Mouse (Mus musculus): ENCODE measurements around the gene Olfr1253. TPM values are rescaled to one million over a fixed set of nuclear protein-coding genes. Genes with fewer than 3 reads are reported as not detected.

The Olfr1253 gene
- polyA plus RNA-seq (2017; shearing (Covaris generic)): not detected

DNA sequence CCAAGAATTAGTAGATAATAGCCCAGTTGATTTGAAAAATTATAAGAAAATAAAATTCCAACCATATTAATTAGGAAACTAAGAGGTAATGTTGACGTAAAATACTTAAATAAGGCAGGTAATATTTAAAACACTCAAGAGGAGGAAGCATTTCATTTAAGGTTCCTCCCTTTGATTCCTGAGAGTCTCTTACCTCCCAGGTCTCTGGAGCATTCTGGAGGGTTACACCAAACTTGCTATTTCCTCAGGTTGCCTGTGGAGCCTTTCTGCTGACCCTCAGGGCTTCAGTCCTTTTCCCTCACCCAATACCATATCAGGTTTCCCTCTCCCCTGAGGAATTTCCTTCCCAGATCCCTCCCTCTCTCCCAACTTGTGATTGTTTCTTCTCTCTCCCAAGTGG, at the start of gene Olfr1253:
TSS of gene Olfr1253 (minus strand) at position 101 of the 400 bp plus-strand sequence.

DNA sequence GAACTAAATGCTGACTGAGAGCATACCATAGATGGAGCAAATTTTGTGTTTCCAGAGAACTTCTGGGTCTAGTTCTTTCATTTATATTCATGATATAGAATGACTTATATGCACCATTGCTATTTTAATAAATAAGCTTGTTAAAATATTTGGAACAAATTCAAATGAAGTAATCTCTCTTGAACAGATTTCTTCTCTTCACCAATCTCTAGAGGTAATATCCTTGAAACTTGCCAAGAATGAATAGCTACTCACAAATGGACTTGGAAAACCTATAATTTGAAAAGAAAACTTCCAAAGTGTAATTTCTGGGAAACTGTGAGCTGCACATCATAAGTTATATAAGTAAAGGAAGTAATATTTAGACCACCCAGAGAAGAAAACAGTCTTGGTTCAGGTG, 36.6 kb upstream of the Olfr1253 start, which contains the start of gene Olfr1254:
TSS of gene Olfr1254 (minus strand) at position 101 of the 400 bp plus-strand sequence.

DNA sequence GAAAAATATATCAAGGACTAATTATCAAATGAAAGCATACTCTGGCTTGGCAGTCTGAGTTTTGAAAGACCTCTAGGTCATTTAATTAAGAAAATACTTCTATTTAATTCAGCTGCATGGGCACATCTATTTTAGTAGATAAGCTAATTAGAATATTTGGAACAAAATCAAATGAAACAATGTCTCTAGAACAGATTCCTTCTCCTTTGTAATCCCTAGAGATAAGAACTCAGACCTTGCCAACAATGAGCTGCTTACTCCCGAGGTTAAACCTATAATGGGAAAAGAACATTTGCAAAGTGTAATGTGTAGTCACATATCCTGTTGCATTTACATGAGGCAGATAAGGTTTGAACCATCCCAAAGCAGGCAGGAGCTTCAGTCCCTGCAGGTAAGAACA, 32.0 kb downstream of the Olfr1253 start, which contains the start of gene Olfr1252:
TSS of gene Olfr1252 (minus strand) at position 101 of the 400 bp plus-strand sequence.

Other genes with a start within 250 kb of the Olfr1253 start
- gene Olfr1243, start 225.6 kb downstream of the Olfr1253 start, polyA plus RNA-seq (2017; shearing (Covaris generic)): not detected
- not detected for gene Olfr1245, start 178.6 kb downstream of the Olfr1253 start, polyA plus RNA-seq (2017; shearing (Covaris generic))
- not detected for gene Olfr1246, start 163.9 kb downstream of the Olfr1253 start, polyA plus RNA-seq (2017; shearing (Covaris generic))
- not detected for gene Olfr1247, start 143.0 kb downstream of the Olfr1253 start, polyA plus RNA-seq (2017; shearing (Covaris generic))
- not detected for gene Olfr1248, start 138.8 kb downstream of the Olfr1253 start, polyA plus RNA-seq (2017; shearing (Covaris generic))
- gene Olfr1249, start 122.1 kb downstream of the Olfr1253 start, polyA plus RNA-seq (2017; shearing (Covaris generic)): not detected
- not detected for gene Olfr1250, start 95.6 kb downstream of the Olfr1253 start, polyA plus RNA-seq (2017; shearing (Covaris generic))
- not detected for gene Olfr1251, start 85.2 kb downstream of the Olfr1253 start, polyA plus RNA-seq (2017; shearing (Covaris generic))
- not detected for gene Olfr1252, start 32.1 kb downstream of the Olfr1253 start, polyA plus RNA-seq (2017; shearing (Covaris generic))
- gene Olfr1254, start 36.5 kb upstream of the Olfr1253 start, polyA plus RNA-seq (2017; shearing (Covaris generic)): not detected
- not detected for gene Olfr1255, start 55.0 kb upstream of the Olfr1253 start, polyA plus RNA-seq (2017; shearing (Covaris generic))
- not detected for gene Olfr1256, start 84.5 kb upstream of the Olfr1253 start, polyA plus RNA-seq (2017; shearing (Covaris generic))
- gene Olfr48, start 91.1 kb upstream of the Olfr1253 start, polyA plus RNA-seq (2017; shearing (Covaris generic)): not detected
- not detected for gene Olfr1257, start 121.3 kb upstream of the Olfr1253 start, polyA plus RNA-seq (2017; shearing (Covaris generic))
- gene Olfr1258, start 170.2 kb upstream of the Olfr1253 start, polyA plus RNA-seq (2017; shearing (Covaris generic)): 0.04 TPM
- not detected for gene Olfr1259, start 191.6 kb upstream of the Olfr1253 start, polyA plus RNA-seq (2017; shearing (Covaris generic))
- not detected for gene Olfr1260, start 217.2 kb upstream of the Olfr1253 start, polyA plus RNA-seq (2017; shearing (Covaris generic))
- not detected for gene Olfr1261, start 234.1 kb upstream of the Olfr1253 start, polyA plus RNA-seq (2017; shearing (Covaris generic))
- gene Olfr1262, start 243.1 kb upstream of the Olfr1253 start, polyA plus RNA-seq (2017; shearing (Covaris generic)): not detected

Data from CD4-positive, CD25-positive, alpha-beta regulatory T cell, adult 9 weeks (primary cell).